Mouse (Mus musculus) embryonic fibroblast, embryonic 13.5 days (primary cell): ENCODE results near the gene Dtl.

Experiments used
- CTCF ChIP-seq: IDR thresholded peaks from 2 replicates; pipeline ENCODE4 v1.5.1; 2011; ENCODE audit warnings: mild to moderate bottlenecking, control low read depth, low read length, moderate library complexity, borderline replicate concordance; ENCODE audit not compliant: insufficient read depth
- POLR2A ChIP-seq: IDR thresholded peaks from 2 replicates; pipeline ENCODE4 v1.6.1; 2011; ENCODE audit warnings: low read depth, mild to moderate bottlenecking, control low read depth, low read length, moderate library complexity

DNA sequence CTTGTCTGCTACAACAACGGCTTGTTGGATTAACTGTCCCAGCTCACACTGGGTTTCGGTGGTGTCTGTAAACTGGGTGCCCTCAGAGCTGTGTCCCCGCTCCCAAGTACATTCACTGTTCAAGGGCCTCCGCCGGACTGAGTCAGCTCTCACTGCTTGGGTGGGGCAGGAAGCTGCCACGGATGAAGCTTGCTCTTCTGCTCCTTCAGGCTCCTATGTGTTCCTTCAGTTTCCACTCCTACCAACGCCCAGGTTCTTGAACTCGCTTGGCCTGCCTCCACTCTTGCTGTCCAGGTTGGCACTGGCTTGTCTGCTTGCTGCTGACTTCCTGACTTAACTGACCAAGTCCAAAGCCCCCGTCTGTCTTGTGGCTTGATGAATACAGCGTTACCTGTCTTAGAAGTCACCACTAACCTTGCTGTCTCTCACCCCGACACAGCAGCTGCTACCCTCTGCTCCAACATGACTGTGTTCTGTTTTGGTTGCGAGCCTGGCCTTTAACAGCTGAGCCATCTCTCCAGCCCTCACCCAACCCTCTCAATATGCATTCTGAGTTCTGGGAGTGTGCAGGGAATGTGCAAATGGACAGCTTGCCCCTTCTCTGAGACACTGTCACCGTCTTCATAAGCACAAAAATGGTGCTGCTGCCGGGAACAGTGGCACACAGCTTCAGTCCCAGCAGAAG lies 76.9 kb downstream of the Dtl start:
- TF ChIP-seq CTCF (no peak), POLR2A (no peak)
